Mouse (Mus musculus) lung, postnatal 0 days (tissue): ENCODE measurements around the gene Teddm3. TPM values are rescaled to one million over a fixed set of nuclear protein-coding genes. Genes with fewer than 3 reads are reported as not detected.
"Not testable (repeated sequence)": the region's sequence is repeated elsewhere in the genome, so short reads cannot be mapped to it uniquely, and the experiment has no call there.

Experiments used
- ATAC-seq: fragments of 200-750 bp; cut with Nextera tagmentation; 2 replicates; pipeline ENCODE4 v1.8.0; 2017; ENCODE audit warnings: moderate library complexity
- DNase-seq: peaks from one replicate; pipeline ENCODE4 v3.0.0-alpha.2; 2016; ENCODE audit warnings: low spot score
- H3K27ac ChIP-seq: fragments of 300-500 bp; sonication (generic); 2 replicates; pipeline ENCODE4 v1.5.1; 2014; ENCODE audit warnings: antibody characterized with exemption, mild to moderate bottlenecking, low read length, mixed read lengths
- H3K27me3 ChIP-seq: fragments of 300-500 bp; sonication (generic); replicated peaks from 2 replicates; pipeline ENCODE4 v1.6.1; 2014; ENCODE audit warnings: low read length, mixed read lengths; ENCODE audit not compliant: insufficient read depth
- H3K36me3 ChIP-seq: fragments of 300-500 bp; sonication (generic); 2 replicates; pipeline ENCODE4 v1.6.1; 2014; ENCODE audit warnings: low read length, mixed read lengths; ENCODE audit not compliant: insufficient read depth
- H3K4me1 ChIP-seq: fragments of 300-500 bp; sonication (generic); 2 replicates; pipeline ENCODE4 v1.6.1; 2014; ENCODE audit warnings: antibody characterized with exemption, low read depth, low read length, mixed read lengths; ENCODE audit not compliant: insufficient read depth
- H3K4me2 ChIP-seq: fragments of 300-500 bp; sonication (generic); replicated peaks from 2 replicates; pipeline ENCODE4 v1.6.1; 2014; ENCODE audit warnings: low read depth, mild to moderate bottlenecking, low read length, moderate library complexity, mixed read lengths
- H3K4me3 ChIP-seq: fragments of 300-500 bp; sonication (generic); 2 replicates; pipeline ENCODE4 v1.5.1; 2014; ENCODE audit warnings: low read depth, low read length
- H3K9ac ChIP-seq: fragments of 300-500 bp; sonication (generic); replicated peaks from 2 replicates; pipeline ENCODE4 v1.6.1; 2014; ENCODE audit warnings: low read depth, mild to moderate bottlenecking
- H3K9me3 ChIP-seq: fragments of 300-500 bp; sonication (generic); 2 replicates; pipeline ENCODE4 v1.6.1; 2016; ENCODE audit warnings: low read length, mixed read lengths
- CTCF ChIP-seq: IDR thresholded peaks from 2 replicates; pipeline ENCODE4 v1.5.1; 2016; ENCODE audit warnings: antibody characterized with exemption, mild to moderate bottlenecking
- EP300 ChIP-seq: IDR thresholded peaks from 2 replicates; pipeline ENCODE4 v1.6.1; 2016; ENCODE audit warnings: antibody characterized with exemption, mild to moderate bottlenecking, control low read depth
- WGBS: fragments of 180-500 bp; shearing (Covaris S2); extraction: QIAGEN DNeasy Blood & Tissue Kit; methylation state at CpG from one replicate; pipeline ENCODE4 v1.1.7; 2014; 5-methylcytosine and 5-hydroxymethylcytosine counted together
- polyA plus RNA-seq: library from polyadenylated mRNA; unstranded; fragments of >200 nt; fragmentation: Nextera tagmentation; extraction: Ambion mirVana; gene quantifications from 2 replicates; pipeline ENCODE4 v1.2.1, GENCODE M21; 2015

Gene Teddm3
- not detected in 2 replicates for polyA plus RNA-seq

GRCm38 (mm10) chr16:21153900-21154299, at the start of gene Teddm3:
Gene Teddm3 (minus strand): TSS chr16:21154000.
- no CpG with 5 or more reads among the region's 2 CpGs for WGBS
- ATAC-seq: not testable (repeated sequence)

DNA sequence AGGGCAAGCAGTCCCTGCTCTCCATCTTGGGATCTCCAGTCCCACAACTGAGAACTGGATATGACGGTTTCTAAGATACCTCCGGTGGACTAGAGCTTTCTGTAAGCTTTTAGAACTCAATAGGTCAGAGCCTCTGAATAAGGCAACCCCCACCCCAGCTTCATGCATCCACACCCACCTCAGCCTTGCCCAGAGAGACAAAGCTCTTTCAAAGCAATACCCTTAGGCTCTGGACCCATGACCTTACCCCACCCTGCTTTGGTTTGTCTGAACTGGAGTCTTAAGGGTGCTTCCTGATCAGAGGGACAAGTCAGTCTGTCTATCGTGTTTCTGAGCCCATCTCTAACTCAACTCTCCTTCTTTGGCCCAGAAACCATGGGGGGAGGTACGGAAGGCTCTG, 48.9 kb upstream of the Teddm3 start:
- ATAC-seq: no peak
- no peak for TF ChIP-seq CTCF
- TF ChIP-seq EP300: no peak
- Histone ChIP-seq H3K9ac (no peak overlapping the region), H3K36me3 (no peaks in the 10 kb centered on the region), H3K9me3 (no peaks in the 10 kb centered on the region), H3K4me2 (no peak overlapping the region), H3K27ac (no peak overlapping the region), H3K4me1 (no peaks in the 10 kb centered on the region), H3K27me3 (no peaks in the 10 kb centered on the region; the same call in 1 of the 2 replicates), H3K4me3 (no peak overlapping the region)
- 80% methylated on average over 4 of the region's 4 CpGs for WGBS
- no peak for DNase-seq

More at GRCm38 (mm10) chr16:21153900-21154299, at the start of gene Teddm3:
- H3K9me3 ChIP-seq, H3K27me3 ChIP-seq, H3K4me1 ChIP-seq, H3K27ac ChIP-seq, H3K4me3 ChIP-seq, H3K4me2 ChIP-seq, H3K36me3 ChIP-seq, H3K9ac ChIP-seq, DNase-seq: not testable (repeated sequence)

DNA sequence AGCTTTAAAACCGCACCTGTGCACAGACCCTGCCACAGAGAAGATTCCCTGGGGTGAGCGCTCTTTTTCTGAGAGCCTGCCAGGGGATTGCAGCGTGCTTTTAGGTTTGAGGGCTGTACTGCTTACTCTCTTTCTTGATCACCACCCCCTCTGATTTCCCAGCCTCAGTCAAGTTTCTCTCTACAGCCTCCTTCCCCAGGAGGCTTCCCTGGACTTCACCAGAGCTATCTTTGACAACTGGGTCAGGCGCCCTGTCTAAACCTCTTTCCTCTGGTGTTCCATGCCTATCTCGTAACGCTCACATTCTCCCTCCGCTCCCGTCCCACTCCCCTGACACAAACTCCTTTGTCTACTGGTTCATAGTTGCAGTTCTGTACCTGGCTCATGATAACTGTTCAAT, 45.6 kb upstream of the Teddm3 start:
- no peak overlapping the region for H3K4me2 ChIP-seq
- no peaks in the 10 kb centered on the region; the same call in 1 of the 2 replicates for H3K27me3 ChIP-seq
- no peak overlapping the region for H3K9ac ChIP-seq
- ATAC-seq (no peak), DNase-seq (no peak)
- H3K36me3 ChIP-seq: no peaks in the 10 kb centered on the region
- no peak overlapping the region for H3K4me3 ChIP-seq
- TF ChIP-seq EP300 (no peak), CTCF (no peak)
- 72% methylated on average over 8 of the region's 8 CpGs for WGBS
- no peak overlapping the region for H3K27ac ChIP-seq
- H3K9me3 ChIP-seq: no peaks in the 10 kb centered on the region
- no peaks in the 10 kb centered on the region for H3K4me1 ChIP-seq

GRCm38 (mm10) chr16:21198529-21198928, 44.7 kb upstream of the Teddm3 start:
- H3K9me3 ChIP-seq: no peaks in the 10 kb centered on the region
- 27% methylated on average over 1 of the region's 1 CpGs for WGBS
- H3K36me3 ChIP-seq: no peaks in the 10 kb centered on the region
- peak; percentile 83 for TF ChIP-seq CTCF
- TF ChIP-seq EP300: no peak
- no peaks in the 10 kb centered on the region for H3K4me1 ChIP-seq
- no peak overlapping the region for H3K4me2 ChIP-seq
- H3K9ac ChIP-seq: no peak overlapping the region
- H3K27ac ChIP-seq: no peak overlapping the region
- DNase-seq (peak; percentile 33), ATAC-seq (no peak)
- H3K27me3 ChIP-seq: no peaks in the 10 kb centered on the region; the same call in 1 of the 2 replicates
- no peak overlapping the region for H3K4me3 ChIP-seq

GRCm38 (mm10) chr16:21198006-21198405, 44.2 kb upstream of the Teddm3 start:
- H3K4me3 ChIP-seq: no peak overlapping the region
- no peak overlapping the region for H3K27ac ChIP-seq
- H3K27me3 ChIP-seq: no peaks in the 10 kb centered on the region; the same call in 1 of the 2 replicates
- TF ChIP-seq EP300 (no peak), CTCF (no peak)
- H3K36me3 ChIP-seq: no peaks in the 10 kb centered on the region
- H3K9ac ChIP-seq: no peak overlapping the region
- WGBS: 91% methylated on average over 7 of the region's 7 CpGs
- no peak overlapping the region for H3K4me2 ChIP-seq
- no peaks in the 10 kb centered on the region for H3K9me3 ChIP-seq
- H3K4me1 ChIP-seq: no peaks in the 10 kb centered on the region
- no peak for DNase-seq
- ATAC-seq: no peak

DNA sequence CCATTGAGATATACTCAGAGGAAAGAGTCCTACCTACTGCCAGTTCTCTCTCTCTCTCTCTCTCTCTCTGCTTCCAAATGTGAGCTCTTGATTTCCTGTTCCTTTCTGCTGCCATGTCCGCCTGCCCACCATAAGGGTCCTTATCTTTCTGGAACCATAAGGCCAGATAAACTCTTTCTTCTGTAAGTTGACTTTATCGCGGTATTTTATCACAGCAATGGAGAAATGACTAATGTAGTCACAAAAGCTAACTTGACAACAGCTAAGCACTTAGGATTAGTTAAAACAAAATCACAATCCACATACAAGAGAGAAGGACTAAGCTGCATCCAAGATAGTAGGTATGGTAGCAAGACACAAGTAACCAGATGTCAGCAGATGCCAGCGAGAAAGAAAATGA, 43.7 kb upstream of the Teddm3 start:
- no peaks in the 10 kb centered on the region for H3K9me3 ChIP-seq
- 56% methylated on average over 4 of the region's 4 CpGs for WGBS
- no peak overlapping the region for H3K4me2 ChIP-seq
- H3K36me3 ChIP-seq: no peaks in the 10 kb centered on the region
- H3K9ac ChIP-seq: no peak overlapping the region
- ATAC-seq (no peak), DNase-seq (no peak)
- no peaks in the 10 kb centered on the region for H3K4me1 ChIP-seq
- H3K27me3 ChIP-seq: no peaks in the 10 kb centered on the region; the same call in 1 of the 2 replicates
- TF ChIP-seq EP300 (no peak), CTCF (no peak)
- no peak overlapping the region for H3K27ac ChIP-seq
- no peak overlapping the region for H3K4me3 ChIP-seq

DNA sequence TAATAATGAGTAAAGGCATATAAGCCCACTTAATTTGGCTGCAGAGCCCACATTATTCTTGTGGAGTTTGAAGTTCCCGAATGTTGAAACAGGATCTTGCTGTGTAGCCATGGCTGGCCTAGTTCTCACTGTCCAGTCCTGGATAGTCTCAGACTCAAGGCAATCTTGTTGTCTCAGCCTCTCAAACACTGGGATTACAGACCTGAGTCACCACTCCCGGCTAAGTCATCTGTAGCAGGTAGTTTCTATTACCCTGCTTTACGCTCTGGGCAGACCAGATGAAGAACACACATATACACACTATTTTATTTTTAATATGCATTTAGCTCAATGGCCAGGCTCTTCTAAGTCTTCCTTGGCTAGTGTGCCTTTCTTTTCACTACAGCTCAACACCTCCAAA, 42.8 kb upstream of the Teddm3 start:
- H3K36me3 ChIP-seq: no peaks in the 10 kb centered on the region
- no peak overlapping the region for H3K4me2 ChIP-seq
- TF ChIP-seq EP300 (no peak), CTCF (no peak)
- H3K4me1 ChIP-seq: no peaks in the 10 kb centered on the region
- H3K4me3 ChIP-seq: no peak overlapping the region
- H3K9me3 ChIP-seq: no peaks in the 10 kb centered on the region
- H3K9ac ChIP-seq: no peak overlapping the region
- H3K27ac ChIP-seq: no peak overlapping the region
- H3K27me3 ChIP-seq: no peaks in the 10 kb centered on the region; the same call in 1 of the 2 replicates
- no peak for DNase-seq
- WGBS: 93% methylated on average over 3 of the region's 3 CpGs
- ATAC-seq: no peak
